Mouse (Mus musculus) frontal cortex, postnatal 25 days (tissue): ENCODE results near the gene B3gnt7.

Experiments
- DNase-seq, 2 experiments: peaks; one replicate each; pipeline ENCODE4 v3.0.0; 2022; ENCODE audit warnings: low spot score in 2 of 2

B3gnt7 gene

GRCm38 (mm10) chr1:86343969-86344861 is 41.6 kb downstream of the B3gnt7 start:
- DNase-seq, result no peak

- no peak for DNase-seq
Observed at GRCm38 (mm10) chr1:86345069-86345468, 42.4 kb downstream of the B3gnt7 start.

- no peak for DNase-seq
Observed at GRCm38 (mm10) chr1:86345956-86346355, 43.3 kb downstream of the B3gnt7 start.

- DNase-seq, result no peak
Observed at GRCm38 (mm10) chr1:86346851-86347715, 44.5 kb downstream of the B3gnt7 start.

GRCm38 (mm10) chr1:86347716-86348045 is 45.0 kb downstream of the B3gnt7 start:
- DNase-seq, result no peak

GRCm38 (mm10) chr1:86348083-86348482 is 45.5 kb downstream of the B3gnt7 start:
- no peak for DNase-seq

GRCm38 (mm10) chr1:86348801-86349200 is 46.2 kb downstream of the B3gnt7 start:
- DNase-seq, result no peak

- no peak for DNase-seq
Observed at GRCm38 (mm10) chr1:86349201-86349600, 46.6 kb downstream of the B3gnt7 start.

GRCm38 (mm10) chr1:86349696-86350095 is 47.1 kb downstream of the B3gnt7 start:
- no peak for DNase-seq

GRCm38 (mm10) chr1:86350576-86350975 is 47.9 kb downstream of the B3gnt7 start:
- no peak for DNase-seq

GRCm38 (mm10) chr1:86354186-86354585 is 51.6 kb downstream of the B3gnt7 start:
- DNase-seq, result no peak
